Mouse (Mus musculus) forebrain, postnatal 0 days (tissue): ENCODE measurements around the gene Elmo1. TPM values are rescaled to one million over a fixed set of nuclear protein-coding genes. Genes with fewer than 3 reads are reported as not detected.

Experiments used
- ATAC-seq: fragments of 200-750 bp; cut with Nextera tagmentation; 2 replicates; pipeline ENCODE4 v1.8.0; 2017; ENCODE audit warnings: mild to moderate bottlenecking, moderate library complexity
- DNase-seq: peaks from one replicate; pipeline ENCODE4 v3.0.0-alpha.2; 2015
- H3K27ac ChIP-seq: fragments of 300-500 bp; sonication (generic); 2 replicates; pipeline ENCODE4 v1.5.1; 2014; ENCODE audit warnings: low read depth, mild to moderate bottlenecking, antibody characterized with exemption, low read length, moderate library complexity, mixed read lengths
- H3K27me3 ChIP-seq: fragments of 300-500 bp; sonication (generic); 2 replicates; pipeline ENCODE4 v1.6.1; 2014; ENCODE audit warnings: mild to moderate bottlenecking, low read length, mixed read lengths; ENCODE audit not compliant: insufficient read depth
- H3K36me3 ChIP-seq: fragments of 300-500 bp; sonication (generic); 2 replicates; pipeline ENCODE4 v1.6.1; 2014; ENCODE audit warnings: mild to moderate bottlenecking, moderate library complexity; ENCODE audit not compliant: insufficient read depth
- H3K4me1 ChIP-seq: fragments of 300-500 bp; sonication (generic); 2 replicates; pipeline ENCODE4 v1.6.1; 2014; ENCODE audit warnings: antibody characterized with exemption; ENCODE audit not compliant: insufficient read depth
- H3K4me2 ChIP-seq: fragments of 300-500 bp; sonication (generic); 2 replicates; pipeline ENCODE4 v1.6.1; 2014; ENCODE audit warnings: low read depth, mild to moderate bottlenecking, moderate library complexity
- H3K4me3 ChIP-seq: fragments of 300-500 bp; sonication (generic); 2 replicates; pipeline ENCODE4 v1.5.1; 2014; ENCODE audit warnings: low read depth, low read length, mixed read lengths
- H3K9ac ChIP-seq: fragments of 300-500 bp; sonication (generic); 2 replicates; pipeline ENCODE4 v1.6.1; 2014; ENCODE audit warnings: mild to moderate bottlenecking
- H3K9me3 ChIP-seq: fragments of 300-500 bp; sonication (generic); 2 replicates; pipeline ENCODE4 v1.6.1; 2016; ENCODE audit warnings: low read length
- CTCF ChIP-seq: sonication (generic); IDR thresholded peaks from 2 replicates; pipeline ENCODE4 v1.5.1; 2016; ENCODE audit warnings: antibody characterized with exemption, control low read depth, low read depth
- WGBS: fragments of 180-500 bp; shearing (Covaris S2); extraction: QIAGEN DNeasy Blood & Tissue Kit; methylation state at CpG from one replicate; pipeline ENCODE4 v1.1.7; 2014; 5-methylcytosine and 5-hydroxymethylcytosine counted together
- polyA plus RNA-seq: library from polyadenylated mRNA; unstranded; fragments of >200 nt; fragmentation: Nextera tagmentation; extraction: Ambion mirVana; gene quantifications from 2 replicates; pipeline ENCODE4 v1.2.1, GENCODE M21; 2015
- total RNA-seq: library from RNA; depleted of rRNA; stranded (reverse); fragments of >200 nt; gene quantifications from 2 replicates; pipeline ENCODE4 v1.2.3, GENCODE M21; 2014

Elmo1 gene
- total and polyA plus RNA-seq, 2 experiments from 2014 or later, result 30.9 to 33.5 TPM

GRCm38 (mm10) chr13:20173987-20174654 is 83.7 kb downstream of the Elmo1 start:
- H3K4me2 ChIP-seq, result no peak overlapping the region
- no peak for TF ChIP-seq CTCF
- H3K9me3 ChIP-seq, result no peaks in the 10 kb centered on the region
- H3K27me3 ChIP-seq, result no peaks in the 10 kb centered on the region
- no peaks in the 10 kb centered on the region for H3K36me3 ChIP-seq
- H3K4me1 ChIP-seq, result no peaks in the 10 kb centered on the region
- ATAC-seq (no peak), DNase-seq (no peak)
- no peak overlapping the region for H3K9ac ChIP-seq
- H3K4me3 ChIP-seq, result no peak overlapping the region
- 0 out of 2 replicates have a peak overlapping the region, but pooled peaks have one; percentile 15 for H3K27ac ChIP-seq
- WGBS, result 40% methylated on average over 10 of the region's 10 CpGs

GRCm38 (mm10) chr13:20174655-20175280 is 84.4 kb downstream of the Elmo1 start:
- WGBS, result 65% methylated on average over 3 of the region's 3 CpGs
- Histone ChIP-seq H3K4me1 (no peaks in the 10 kb centered on the region), H3K9me3 (no peaks in the 10 kb centered on the region), H3K27me3 (no peaks in the 10 kb centered on the region), H3K36me3 (no peaks in the 10 kb centered on the region), H3K4me3 (no peak overlapping the region), H3K4me2 (no peak overlapping the region), H3K27ac (0 out of 2 replicates have a peak overlapping the region, but pooled peaks have one; percentile 15), H3K9ac (no peak overlapping the region)
- TF ChIP-seq CTCF, result no peak
- ATAC-seq, result no peak
- DNase-seq, result no peak

- 91% methylated on average over 5 of the region's 5 CpGs for WGBS
Observed at GRCm38 (mm10) chr13:20180738-20181137, 90.3 kb downstream of the Elmo1 start.

GRCm38 (mm10) chr13:20181321-20181720 is 90.9 kb downstream of the Elmo1 start:
- ATAC-seq (no peak), DNase-seq (no peak)
- Histone ChIP-seq H3K4me3 (no peak overlapping the region), H3K4me2 (no peak overlapping the region), H3K36me3 (no peaks in the 10 kb centered on the region), H3K9me3 (no peaks in the 10 kb centered on the region), H3K27ac (no peak overlapping the region), H3K9ac (no peak overlapping the region), H3K4me1 (peaks cover 10% of the 10 kb centered on the region; the same call in 1 of the 2 replicates), H3K27me3 (no peaks in the 10 kb centered on the region)
- WGBS, result 80% methylated on average over 4 of the region's 4 CpGs
- no peak for TF ChIP-seq CTCF

More at GRCm38 (mm10) chr13:20180738-20181137, 90.3 kb downstream of the Elmo1 start:
- Histone ChIP-seq H3K9ac (no peak overlapping the region), H3K4me2 (no peak overlapping the region), H3K4me3 (no peak overlapping the region), H3K27me3 (no peaks in the 10 kb centered on the region), H3K36me3 (no peaks in the 10 kb centered on the region), H3K27ac (no peak overlapping the region), H3K4me1 (peaks cover 10% of the 10 kb centered on the region; the same call in 1 of the 2 replicates), H3K9me3 (no peaks in the 10 kb centered on the region)
- ATAC-seq (no peak), DNase-seq (no peak)
- no peak for TF ChIP-seq CTCF

DNA sequence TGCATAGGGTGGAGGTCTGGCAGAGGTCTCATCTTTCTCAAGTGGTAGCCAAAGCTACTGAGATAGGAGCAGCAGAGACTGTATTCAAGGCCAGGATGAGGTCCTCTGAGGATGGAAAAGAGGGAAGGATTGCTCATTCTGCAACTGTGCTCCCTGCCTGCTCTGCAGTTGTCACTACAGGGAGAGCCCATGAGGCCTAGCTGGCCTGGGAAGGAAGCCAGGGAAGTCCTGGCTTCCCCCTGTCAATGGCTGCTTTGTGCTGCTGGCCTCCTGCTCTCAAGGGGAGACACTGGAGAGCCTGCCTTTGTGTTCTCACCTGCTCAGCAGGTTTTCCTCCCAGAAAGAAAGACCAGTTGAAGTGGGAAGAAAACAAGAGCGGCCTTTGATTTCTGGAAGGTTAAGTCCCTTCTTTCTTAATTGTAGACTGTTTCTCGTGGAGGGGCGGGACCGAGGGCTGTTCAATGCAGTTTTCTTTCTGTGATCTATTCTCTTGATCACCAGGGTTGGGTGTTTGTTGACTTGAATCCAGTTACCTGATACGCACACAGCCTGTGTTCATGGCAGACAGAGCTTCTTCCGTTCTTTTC is 91.9 kb downstream of the Elmo1 start:
- no peak for TF ChIP-seq CTCF
- Histone ChIP-seq H3K36me3 (no peaks in the 10 kb centered on the region), H3K27me3 (no peaks in the 10 kb centered on the region), H3K9me3 (no peaks in the 10 kb centered on the region), H3K9ac (no peak overlapping the region), H3K27ac (no peak overlapping the region), H3K4me3 (no peak overlapping the region), H3K4me2 (no peak overlapping the region), H3K4me1 (peaks cover 10% of the 10 kb centered on the region; the same call in 1 of the 2 replicates)
- 35% methylated on average over 6 of the region's 6 CpGs for WGBS
- peak; percentile 54 for ATAC-seq
- peak; percentile 47 for DNase-seq

DNA sequence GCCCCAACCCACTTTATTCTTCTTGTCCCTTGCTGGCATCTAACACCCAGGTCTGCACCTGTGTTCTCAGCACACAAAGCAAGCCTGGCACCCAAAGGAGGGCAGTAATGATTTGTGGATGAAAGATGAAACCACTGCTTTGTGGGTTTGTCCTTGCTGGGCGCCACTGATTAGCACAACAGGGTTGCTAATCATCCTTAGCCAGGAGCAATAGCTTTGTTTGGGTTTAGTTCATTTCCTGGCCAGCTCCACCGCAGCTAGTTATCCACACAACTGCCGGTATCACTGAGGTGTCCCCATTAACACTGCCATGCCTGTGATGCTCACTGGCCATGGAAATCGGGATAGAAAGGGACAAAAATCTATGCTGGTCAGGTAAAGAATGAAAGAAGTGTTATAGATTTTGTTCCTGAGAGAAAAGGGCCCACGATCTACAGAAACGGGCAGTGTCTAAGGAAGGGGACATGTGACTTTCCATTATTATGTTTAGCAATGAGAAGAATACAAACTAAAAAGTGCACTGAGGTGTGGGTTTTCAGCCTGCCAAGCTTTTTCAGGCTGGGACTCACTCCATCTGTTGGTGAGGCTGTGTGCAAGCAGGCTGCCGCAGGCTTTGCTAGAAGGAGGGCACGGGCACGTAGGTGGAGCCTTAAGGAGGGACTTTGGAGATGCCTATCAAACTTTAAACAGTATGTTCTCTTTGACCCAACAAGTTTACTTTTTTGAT is 93.3 kb downstream of the Elmo1 start:
- 6% methylated on average over 9 of the region's 9 CpGs for WGBS
- Histone ChIP-seq H3K27me3 (no peaks in the 10 kb centered on the region), H3K9me3 (no peaks in the 10 kb centered on the region), H3K36me3 (no peaks in the 10 kb centered on the region), H3K4me3 (no peak overlapping the region), H3K4me1 (peaks cover 10% of the 10 kb centered on the region; the same call in 1 of the 2 replicates), H3K9ac (no peak overlapping the region), H3K27ac (no peak overlapping the region), H3K4me2 (no peak overlapping the region)
- DNase-seq, result peak; percentile 63
- peak; percentile 64 for TF ChIP-seq CTCF
- peak; percentile 78 for ATAC-seq
